Mouse (Mus musculus) liver, embryonic 14.5 days (tissue): Measurements from ENCODE around the gene Irf2. TPM values are rescaled to one million over a fixed set of nuclear protein-coding genes. Genes with fewer than 3 reads are reported as not detected.

Experiments
- ATAC-seq: fragments of 200-750 bp; cut with Nextera tagmentation; 2 replicates; pipeline ENCODE4 v1.8.0; 2017; ENCODE audit warnings: moderate number of reproducible peaks, mild to moderate bottlenecking, moderate library complexity; ENCODE audit not compliant: insufficient read depth
- DNase-seq, 3 experiments: peaks; one replicate each; pipeline ENCODE4 v3.0.0-alpha.2; 2012 to 2013; ENCODE audit warnings: low read depth in 3 of 3, low spot score in 3 of 3
- H3K27ac ChIP-seq: fragments of 300-500 bp; sonication (generic); 2 replicates; pipeline ENCODE4 v1.5.1; 2014; ENCODE audit warnings: moderate library complexity, mild to moderate bottlenecking, control low read depth, inconsistent platforms
- H3K27me3 ChIP-seq: fragments of 300-500 bp; sonication (generic); 2 replicates; pipeline ENCODE4 v1.6.1; 2014; ENCODE audit warnings: mild to moderate bottlenecking, low read length, moderate library complexity; ENCODE audit not compliant: control insufficient read depth, insufficient read depth
- H3K36me3 ChIP-seq: fragments of 300-500 bp; sonication (generic); replicated peaks from 2 replicates; pipeline ENCODE4 v1.6.1; 2014; ENCODE audit warnings: low read depth; ENCODE audit not compliant: control insufficient read depth, insufficient read depth
- H3K4me1 ChIP-seq, 2 experiments: fragments of 200-500 bp in 1 of 2; fragments of 300-500 bp in 1 of 2; sonication (generic) in 1 of 2; replicated peaks; 2 replicates each; pipeline ENCODE4 v1.6.1; 2012 to 2014; ENCODE audit warnings: antibody characterized with exemption in 1 of 2, inconsistent platforms in 1 of 2, low read length in 1 of 2; ENCODE audit not compliant: control insufficient read depth in 2 of 2, insufficient read depth in 2 of 2
- H3K4me2 ChIP-seq: fragments of 300-500 bp; sonication (generic); 2 replicates; pipeline ENCODE4 v1.6.1; 2014; ENCODE audit warnings: low read depth, mild to moderate bottlenecking, control low read depth, moderate library complexity
- H3K4me3 ChIP-seq, 2 experiments: fragments of 200-500 bp in 1 of 2; fragments of 300-500 bp in 1 of 2; sonication (generic) in 1 of 2; 2 replicates each; pipeline ENCODE4 v1.5.1; 2012 to 2014; ENCODE audit warnings: low read depth in 2 of 2, low read length in 2 of 2, mild to moderate bottlenecking in 2 of 2, control low read depth in 1 of 2, inconsistent platforms in 1 of 2, moderate library complexity in 1 of 2; ENCODE audit not compliant: insufficient read depth in 1 of 2
- H3K9ac ChIP-seq: fragments of 300-500 bp; sonication (generic); replicated peaks from 2 replicates; pipeline ENCODE4 v1.6.1; 2014; ENCODE audit warnings: mild to moderate bottlenecking, control low read depth, moderate library complexity
- H3K9me3 ChIP-seq: fragments of 300-500 bp; sonication (generic); 2 replicates; pipeline ENCODE4 v1.6.1; 2016; ENCODE audit warnings: low read length, mixed read lengths; ENCODE audit not compliant: control insufficient read depth
- CTCF ChIP-seq: IDR thresholded peaks from 2 replicates; pipeline ENCODE4 v1.5.1; 2016; ENCODE audit warnings: antibody characterized with exemption, low read depth, control low read depth
- EP300 ChIP-seq: IDR thresholded peaks from 2 replicates; pipeline ENCODE4 v1.6.1; 2016; ENCODE audit warnings: antibody characterized with exemption, low read depth
- WGBS: fragments of 180-500 bp; shearing (Covaris S2); extraction: QIAGEN DNeasy Blood & Tissue Kit; methylation state at CpG from one replicate; pipeline ENCODE4 v1.1.7; 2014; ENCODE audit not compliant: insufficient replicate concordance; 5-methylcytosine and 5-hydroxymethylcytosine counted together
- polyA plus RNA-seq, 2 experiments: library from polyadenylated mRNA; depleted of rRNA in 1 of 2; stranded (reverse) in 1 of 2; unstranded in 1 of 2; fragments of >200 nt; fragmentation: Nextera tagmentation in 1 of 2; extraction: Ambion mirVana in 1 of 2; gene quantifications; 2 replicates each; pipeline versions ENCODE4 v1.2.1 to v1.2.3; 2012 to 2014

Irf2 gene
- polyA plus RNA-seq (2012; rRNA removed), result 4.0 and 5.8 TPM in 2 replicates
- 11.5 and 11.8 TPM in 2 replicates for polyA plus RNA-seq (2014; fragmentation: Nextera tagmentation; extraction: Ambion mirVana)

DNA sequence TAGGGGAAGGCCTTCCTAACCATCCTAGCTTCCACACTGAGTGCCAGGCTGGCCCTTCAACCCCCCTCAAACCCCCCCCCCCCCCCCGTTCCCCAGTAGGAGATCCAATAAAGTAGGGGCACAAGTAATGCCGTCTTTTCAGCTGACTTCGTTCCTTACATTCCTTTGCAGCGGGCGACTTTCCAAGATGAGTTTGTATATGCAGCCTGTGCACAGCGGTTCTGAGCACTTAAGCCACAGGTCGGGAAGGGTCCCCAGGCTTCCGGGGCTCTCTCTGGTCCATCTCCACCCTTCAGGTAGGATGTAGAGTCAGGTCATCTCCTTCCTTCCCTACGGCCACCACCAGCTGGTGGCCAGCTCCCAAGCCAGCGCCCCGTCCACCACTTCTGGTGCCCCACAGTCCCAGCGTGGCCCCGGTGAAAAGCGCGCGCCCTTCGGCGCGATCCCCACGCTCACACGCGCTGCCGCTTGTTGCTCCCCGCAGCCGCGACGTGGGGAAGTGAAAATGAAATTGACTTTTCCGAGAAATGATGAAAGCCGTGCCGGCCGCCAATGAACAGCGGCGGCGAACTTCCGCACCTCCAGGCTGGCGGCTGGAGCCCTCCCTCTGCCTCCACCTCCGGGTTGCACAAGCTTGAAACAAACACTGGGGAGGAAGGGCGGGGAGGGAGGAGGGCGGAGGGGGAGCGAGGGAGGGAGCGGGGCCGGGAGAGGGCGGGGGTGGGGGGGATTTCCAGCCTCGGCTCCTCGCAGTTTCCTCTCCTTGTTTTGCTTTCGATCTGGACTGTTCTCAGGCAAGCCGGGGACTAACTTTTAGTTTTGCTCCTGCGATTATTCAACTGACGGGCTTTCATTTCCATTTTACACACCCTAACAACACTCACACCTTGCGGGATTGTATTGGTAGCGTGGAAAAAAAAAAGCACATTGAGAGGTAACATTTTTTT, at the start of gene Irf2:
Irf2 (plus strand) TSS at position 730 of the 947 bp plus-strand sequence.
- H3K4me2 ChIP-seq, result peak within 1 kb of the TSS; percentile 91
- H3K36me3 ChIP-seq, result no peaks in the 10 kb centered on the region
- H3K27me3 ChIP-seq, result no peaks in the 10 kb centered on the region
- WGBS, result under 1% methylated on average over 48 of the region's 51 CpGs
- TF ChIP-seq CTCF (0 out of 2 replicates have a peak, but pooled peaks have one; percentile 11), EP300 (no peak; the same call in 1 of the 2 replicates)
- DNase-seq, result peak; percentile 81 to 86 (median 81)
- peak within 1 kb of the TSS; percentile 92 for H3K9ac ChIP-seq
- peak within 1 kb of the TSS; percentile 86 for H3K27ac ChIP-seq
- H3K4me1 ChIP-seq, result peaks cover 19 to 35% of the 10 kb centered on the region in 2 experiments
- peaks cover 4% of the 10 kb centered on the region for H3K9me3 ChIP-seq
- peak within 1 kb of the TSS; percentile 96 to 97 for H3K4me3 ChIP-seq
- peak; percentile 78 for ATAC-seq

DNA sequence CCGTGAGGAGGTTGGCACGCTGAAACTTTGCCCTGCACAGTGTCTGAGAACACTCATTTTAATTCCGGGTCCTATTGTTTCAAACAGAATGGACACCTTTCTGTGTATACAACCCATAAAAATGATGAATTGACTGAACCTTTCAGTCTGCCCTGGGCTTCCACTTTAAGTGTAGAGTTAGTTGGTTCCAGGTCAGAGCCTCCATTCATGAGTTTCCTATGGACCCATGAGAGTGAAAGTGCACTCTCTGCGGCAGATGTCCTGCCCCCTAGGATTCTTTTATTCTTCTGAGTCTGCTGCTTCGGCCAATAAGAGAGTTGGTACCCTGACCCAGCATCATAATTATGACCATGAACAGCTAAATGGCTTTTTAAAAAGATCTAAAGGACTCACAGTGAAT, 49.4 kb upstream of the Irf2 start:
- WGBS, result 70% methylated on average over 5 of the region's 5 CpGs
- Histone ChIP-seq H3K36me3 (no peaks in the 10 kb centered on the region), H3K4me2 (no peak overlapping the region), H3K9me3 (no peaks in the 10 kb centered on the region), H3K4me3 (no peak overlapping the region), H3K4me1 (peaks cover 4 to 10% of the 10 kb centered on the region in 2 experiments; a peak in 1 of 4 replicates), H3K27ac (no peak overlapping the region), H3K27me3 (no peaks in the 10 kb centered on the region), H3K9ac (no peak overlapping the region)
- DNase-seq (no peak), ATAC-seq (no peak)
- no peak for TF ChIP-seq CTCF
- TF ChIP-seq EP300, result no peak

DNA sequence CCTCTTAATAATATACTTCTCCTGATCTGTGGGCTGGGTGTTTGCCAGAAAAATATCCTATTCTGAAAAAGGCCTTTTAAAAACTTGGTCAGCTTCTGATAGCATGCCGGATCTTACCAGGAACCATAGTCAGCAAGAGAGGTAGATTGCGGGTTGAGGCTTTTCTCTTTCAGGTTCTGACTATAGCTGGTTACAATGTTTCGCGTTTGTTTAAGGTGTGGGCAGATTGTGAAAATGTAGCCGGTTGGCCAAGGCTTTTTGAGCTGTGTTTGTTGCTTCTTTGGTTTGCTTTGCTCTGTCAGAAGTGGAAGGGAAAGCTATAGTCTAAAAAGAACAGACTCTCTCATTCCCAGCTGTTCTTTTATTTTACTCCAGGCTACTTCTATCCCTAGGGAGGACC, 49.0 kb upstream of the Irf2 start:
- TF ChIP-seq CTCF (no peak), EP300 (no peak)
- H3K27me3 ChIP-seq, result no peaks in the 10 kb centered on the region
- no peak overlapping the region for H3K4me3 ChIP-seq
- H3K36me3 ChIP-seq, result no peaks in the 10 kb centered on the region
- 73% methylated on average over 5 of the region's 5 CpGs for WGBS
- DNase-seq (no peak), ATAC-seq (no peak)
- H3K4me1 ChIP-seq, result peaks cover 4 to 10% of the 10 kb centered on the region in 2 experiments; a peak in 1 of 4 replicates
- no peaks in the 10 kb centered on the region for H3K9me3 ChIP-seq
- no peak overlapping the region for H3K4me2 ChIP-seq
- no peak overlapping the region for H3K9ac ChIP-seq
- no peak overlapping the region for H3K27ac ChIP-seq

DNA sequence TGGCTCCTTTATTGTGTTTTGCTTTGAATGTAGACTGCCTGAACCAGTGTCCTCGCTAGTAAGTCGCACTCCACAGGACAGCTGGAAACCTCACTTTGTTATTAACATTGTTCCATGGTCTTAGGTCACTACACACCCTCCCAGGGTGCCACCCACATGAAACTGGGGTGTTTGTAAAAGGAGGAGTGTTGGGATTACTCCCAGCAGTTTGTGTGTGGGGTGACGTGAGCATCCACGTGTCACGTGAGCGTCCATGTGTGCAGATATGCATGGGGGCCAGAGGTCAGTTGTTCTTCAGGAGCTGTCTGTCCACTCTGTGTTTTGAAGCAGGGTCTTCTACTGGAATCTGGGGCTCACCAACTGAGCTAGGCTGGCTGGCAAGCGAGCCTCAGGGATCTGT, 48.2 kb upstream of the Irf2 start:
- peaks cover 4 to 9% of the 10 kb centered on the region in 2 experiments; a peak in 1 of 4 replicates for H3K4me1 ChIP-seq
- TF ChIP-seq CTCF (no peak), EP300 (no peak)
- H3K4me3 ChIP-seq, result no peak overlapping the region
- no peak overlapping the region for H3K4me2 ChIP-seq
- H3K36me3 ChIP-seq, result no peaks in the 10 kb centered on the region
- H3K27ac ChIP-seq, result no peak overlapping the region
- no peaks in the 10 kb centered on the region for H3K27me3 ChIP-seq
- ATAC-seq, result no peak
- H3K9me3 ChIP-seq, result no peaks in the 10 kb centered on the region
- 66% methylated on average over 7 of the region's 7 CpGs for WGBS
- no peak for DNase-seq
- no peak overlapping the region for H3K9ac ChIP-seq
